Comparison of ENCODE assay signal across 16 mouse cellular contexts in genomic region chr6:129088596-129088995, GRCm38 (mm10). TPM values are rescaled to one million over a fixed set of nuclear protein-coding genes. Genes with fewer than 3 reads are reported as not detected.
A peak's percentile ranks its signal among the peaks of the same experiment; 100 is the strongest.
DNase-seq lines count a peak whose midpoint lies in the region; TF ChIP-seq lines count a peak whose summit lies in the region.
"Not testable (repeated sequence)": the region's sequence is repeated elsewhere in the genome, so short reads cannot be mapped to it uniquely, and the experiment has no call there.
"Had no signal": no experiment of that assay in that cellular context is flagged by ENCODE, and none has a peak within 500 bp of the region (broad histone marks: within the 10 kb centered on the region; RNA-seq: fewer than 3 reads in every experiment).

No protein-coding gene starts in this region.

- not testable (repeated sequence) for H3K27me3 ChIP-seq in ES-Bruce4 (ENCODE audit: control insufficient read depth, insufficient read depth, low read length, poor library complexity, severe bottlenecking); splenic B cell, adult 2 months (ENCODE audit: control insufficient read depth, insufficient read depth, low read length, poor library complexity, severe bottlenecking)

- DNase-seq in B cell, adult 2 months: peak; percentile 67 to 76
- peak; percentile 46 for DNase-seq in MEL-GATA-1-ER (ENCODE audit: extremely low read depth, low read depth)
- DNase-seq in monocyte, adult 2 months (ENCODE audit: low read depth in 1 of 2, low spot score in 2 of 2): peak; percentile 34 to 56
- DNase-seq in splenic B cell, adult 2 months (ENCODE audit: low read depth, low spot score): peak; percentile 78

- TF ChIP-seq POLR2A in ES-Bruce4 (IDR thresholded peaks at IDR 0.05; ENCODE audit: insufficient read depth, low read length): not testable (repeated sequence)

- H3K9me3 ChIP-seq in ES-Bruce4 (replicated peaks; ENCODE audit: control insufficient read depth, insufficient read depth, low read length, poor library complexity, severe bottlenecking): peaks cover 78% of the 10 kb centered on the region

- not testable (repeated sequence) for TF ChIP-seq CTCF in ES-Bruce4 (IDR thresholded peaks at IDR 0.05; ENCODE audit: low read depth, low read length)

- H3K9ac ChIP-seq in ES-Bruce4 (ENCODE audit: low read depth, poor library complexity, severe bottlenecking): not testable (repeated sequence)

- TF ChIP-seq EP300 in ES-Bruce4 (IDR thresholded peaks at IDR 0.05; ENCODE audit: insufficient read depth, low read depth, low read length): not testable (repeated sequence)

- H3K27ac ChIP-seq in ES-Bruce4 (ENCODE audit: insufficient read depth, low read length): 0 out of 2 replicates have a peak overlapping the region, but pooled peaks have one; percentile 9

- not testable (repeated sequence) for H3K4me1 ChIP-seq in ES-Bruce4 (ENCODE audit: control insufficient read depth, insufficient read depth, low read length)

- not testable (repeated sequence) for H3K36me3 ChIP-seq in ES-Bruce4 (ENCODE audit: control insufficient read depth, insufficient read depth, low read length, poor library complexity, severe bottlenecking); splenic B cell, adult 2 months (ENCODE audit: control insufficient read depth, insufficient read depth, low read length, poor library complexity, severe bottlenecking)

- H3K4me3 ChIP-seq in ES-Bruce4 (ENCODE audit: low read depth, low read length): not testable (repeated sequence)

RNA-seq across cellular contexts. Expression of gene Clec2e, which starts 12.1 kb away (rescaled TPM):
- polyA plus RNA-seq in ES-Bruce4 (2011; ENCODE audit: insufficient read depth, insufficient read length, low read depth, missing spikeins): 0.43 and 0.48 TPM in 2 replicates
- polyA plus RNA-seq: adrenal gland, adult 2 months; brain, embryonic 14.5 days; C2C12; embryonic facial prominence, embryonic 11.5 days; embryonic facial prominence, embryonic 13.5 days; embryonic facial prominence, embryonic 15.5 days; erythroblast, embryonic 14.5 days; forebrain, embryonic 10.5 days; forebrain, embryonic 12.5 days; forebrain, embryonic 14.5 days; forebrain, embryonic 16.5 days had no signal

RNA-seq across cellular contexts. Expression of gene Klrb1f, which starts 42.9 kb away (rescaled TPM):
- polyA plus RNA-seq in ES-Bruce4 (2011; ENCODE audit: insufficient read depth, insufficient read length, low read depth, missing spikeins): not detected in 2 replicates
- polyA plus RNA-seq: adrenal gland, adult 2 months; C2C12; erythroblast, embryonic 14.5 days; forebrain, embryonic 10.5 days; forebrain, embryonic 12.5 days had no signal
